Mouse (Mus musculus) retina, embryonic 14.5 days (tissue): ENCODE results near the gene Csnk2a1.
"Not testable (repeated sequence)": the region's sequence is repeated elsewhere in the genome, so short reads cannot be mapped to it uniquely, and the experiment has no call there.

ENCODE experiments used
- DNase-seq: peaks from one replicate; pipeline ENCODE4 v3.0.0-alpha.2; 2015; ENCODE audit warnings: low spot score

The Csnk2a1 gene

DNA sequence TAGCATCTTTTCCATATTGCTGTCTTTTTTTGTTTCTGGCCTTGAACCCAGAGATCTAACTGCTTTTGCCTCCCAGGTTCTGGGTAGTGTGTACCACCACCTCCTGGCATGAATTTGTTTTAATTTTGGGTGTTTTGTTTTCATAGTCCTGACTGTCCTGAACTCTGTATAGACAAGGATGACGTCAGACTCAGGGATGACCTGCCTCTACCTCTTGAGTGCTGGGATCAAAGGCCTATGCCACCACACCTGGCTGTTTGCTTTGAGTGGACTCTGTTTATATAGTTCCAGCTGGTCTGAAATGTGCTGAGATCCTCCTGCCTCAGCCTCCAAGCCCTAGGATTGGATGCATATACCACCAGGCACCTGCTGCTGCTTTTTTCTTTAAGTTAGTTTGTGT is 11.3 kb downstream of the Csnk2a1 start:
- no peak for DNase-seq

DNA sequence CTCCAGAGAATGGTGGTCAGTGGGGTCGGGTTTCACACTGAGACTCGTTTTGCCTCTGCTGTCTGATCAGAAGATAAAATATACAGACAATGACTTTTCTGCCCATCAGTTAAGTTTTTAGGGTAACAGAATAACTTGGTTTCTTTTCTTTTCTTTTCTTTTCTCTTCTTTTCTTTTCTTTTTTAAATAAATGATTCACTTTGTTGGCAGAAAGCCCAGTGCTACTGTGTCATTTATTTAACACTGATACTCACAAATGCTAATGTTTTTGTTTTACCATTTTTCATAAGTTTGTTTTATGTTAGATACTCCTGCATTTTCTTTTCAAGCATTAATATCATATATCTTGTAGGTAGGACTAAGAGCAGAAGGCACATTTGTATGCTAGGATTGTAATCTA is 13.9 kb downstream of the Csnk2a1 start:
- no peak for DNase-seq

DNA sequence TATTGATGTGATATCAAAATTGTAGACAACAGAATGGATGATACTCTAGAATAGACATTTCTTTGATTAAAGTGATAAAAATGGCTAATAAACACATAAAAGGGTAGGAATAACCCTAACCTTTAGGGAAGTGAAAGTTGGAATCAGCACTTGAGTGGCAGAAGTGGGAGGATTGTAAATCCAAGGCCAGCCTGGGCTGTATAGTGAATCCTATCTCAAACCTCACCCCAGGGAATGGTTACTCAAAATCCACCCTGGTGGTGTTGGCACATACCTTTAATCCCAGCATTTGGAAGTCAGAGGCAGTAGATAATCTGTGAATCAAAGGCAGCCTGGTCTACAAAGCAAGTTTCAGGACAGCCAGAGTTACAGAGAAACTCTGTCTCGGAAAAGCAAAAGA is 20.6 kb downstream of the Csnk2a1 start:
- no peak for DNase-seq

DNA sequence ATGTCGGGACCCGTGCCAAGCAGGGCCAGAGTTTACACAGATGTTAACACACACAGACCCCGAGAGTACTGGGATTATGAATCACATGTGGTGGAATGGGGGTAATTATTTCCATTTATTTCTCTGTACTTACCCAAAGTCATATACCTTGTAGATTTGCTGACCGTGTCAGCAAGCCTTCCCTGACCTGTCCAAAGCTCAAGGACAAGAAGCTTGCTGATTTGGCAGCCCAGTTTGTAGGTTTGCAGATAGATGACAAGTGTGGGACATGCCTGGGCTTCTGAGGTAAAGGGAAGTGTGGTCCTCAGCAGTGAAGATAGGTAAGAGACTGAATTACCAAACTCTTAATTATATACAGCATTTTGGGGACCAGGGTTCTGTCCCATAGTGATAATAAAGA is 23.9 kb downstream of the Csnk2a1 start:
- DNase-seq = no peak

DNA sequence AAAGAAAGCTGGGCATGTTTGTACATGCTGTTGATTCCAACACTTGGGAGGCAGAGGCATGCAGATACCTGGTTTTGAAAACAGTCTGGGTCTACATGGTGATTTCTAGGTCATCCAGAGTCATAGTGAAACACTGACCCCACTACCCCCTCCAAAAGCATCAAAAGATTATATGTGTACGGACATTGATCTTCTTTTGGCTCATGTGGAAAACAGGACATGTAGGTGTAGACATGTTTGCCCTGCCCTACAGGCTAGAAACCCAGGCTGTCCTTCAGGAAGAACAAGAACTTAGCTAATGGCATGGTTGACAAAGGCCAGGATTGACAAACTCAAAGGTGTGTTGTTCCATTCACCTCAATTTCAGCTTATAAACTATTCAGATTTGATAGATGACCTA is 33.1 kb downstream of the Csnk2a1 start:
- DNase-seq = no peak

DNA sequence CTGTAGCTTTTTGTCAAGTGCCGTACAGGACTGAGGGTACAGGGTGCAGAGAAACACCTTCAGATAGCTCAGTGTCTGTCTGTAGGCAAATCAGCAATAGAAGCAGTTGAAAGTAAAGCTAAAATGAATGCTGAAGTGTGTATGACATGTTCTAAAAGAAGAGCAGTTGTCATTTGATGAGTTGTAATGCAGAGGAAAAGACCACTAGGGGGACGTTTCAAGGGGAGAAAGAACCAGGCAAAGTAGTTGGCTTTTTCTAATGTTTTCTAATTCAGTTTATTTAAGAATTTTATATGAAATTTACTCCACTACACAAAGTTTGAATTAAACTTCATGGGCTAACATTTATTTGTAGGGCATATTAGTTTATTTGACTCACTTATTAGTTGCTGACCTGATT is 47.0 kb downstream of the Csnk2a1 start:
- DNase-seq = peak; percentile 46

DNA sequence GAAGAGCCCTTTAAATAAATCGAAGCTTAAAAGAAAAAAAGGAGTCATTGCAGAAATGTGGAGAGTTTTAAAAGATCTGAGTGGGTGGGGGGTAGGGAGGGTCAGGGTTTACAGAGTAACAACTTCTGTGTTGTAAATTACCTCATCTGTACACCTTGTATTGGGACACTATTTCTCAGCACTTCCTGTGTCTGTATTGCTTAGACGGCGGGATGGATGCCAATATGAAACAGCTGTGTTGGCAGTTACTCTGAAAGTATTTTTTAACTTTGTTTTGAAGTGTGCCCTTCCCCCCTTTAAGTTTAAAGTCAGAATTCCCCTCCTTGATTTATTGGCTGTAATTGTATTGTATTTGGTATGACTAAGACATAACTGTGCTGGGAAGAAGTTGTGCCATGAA is 54.8 kb downstream of the Csnk2a1 start:
- DNase-seq = no peak

DNA sequence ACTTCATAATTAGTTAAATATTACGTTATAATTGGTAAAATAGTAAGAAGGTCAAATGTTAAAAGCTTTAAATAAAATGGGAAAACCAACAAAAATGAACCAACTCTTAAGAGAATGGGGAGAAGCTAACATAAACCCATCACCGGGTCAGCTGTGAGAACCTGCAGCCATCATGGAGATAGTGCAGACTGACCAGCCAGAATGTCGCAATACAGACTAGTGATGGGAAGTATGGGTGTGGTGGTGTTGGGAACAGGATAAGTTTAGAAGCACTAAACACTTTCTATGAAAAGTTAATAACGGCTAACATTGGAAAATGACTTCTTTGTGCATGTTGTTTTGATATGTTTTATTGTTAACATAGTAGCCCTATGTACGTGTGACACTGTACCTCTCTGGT is 60.9 kb downstream of the Csnk2a1 start:
- DNase-seq = no peak

DNA sequence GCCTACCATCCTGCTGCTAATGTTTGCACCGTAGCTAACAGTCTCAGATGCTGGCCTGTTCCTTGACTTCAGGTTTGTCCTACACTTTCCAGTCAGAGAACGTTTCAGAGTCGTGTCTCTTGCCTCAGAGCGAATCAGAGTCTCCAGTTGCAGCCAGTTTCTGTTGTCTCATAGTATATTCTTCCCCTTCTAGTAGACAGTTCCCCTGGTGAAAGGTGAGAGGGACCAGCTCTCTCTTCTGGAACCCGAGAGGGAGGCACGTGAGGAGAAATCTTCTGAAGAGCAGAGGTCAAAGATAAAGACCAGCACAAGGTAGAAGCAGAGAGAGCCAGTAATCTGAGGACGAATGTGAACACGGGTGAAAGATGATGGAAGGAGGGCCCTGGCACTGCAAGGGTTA is 61.4 kb downstream of the Csnk2a1 start:
- no peak for DNase-seq

DNA sequence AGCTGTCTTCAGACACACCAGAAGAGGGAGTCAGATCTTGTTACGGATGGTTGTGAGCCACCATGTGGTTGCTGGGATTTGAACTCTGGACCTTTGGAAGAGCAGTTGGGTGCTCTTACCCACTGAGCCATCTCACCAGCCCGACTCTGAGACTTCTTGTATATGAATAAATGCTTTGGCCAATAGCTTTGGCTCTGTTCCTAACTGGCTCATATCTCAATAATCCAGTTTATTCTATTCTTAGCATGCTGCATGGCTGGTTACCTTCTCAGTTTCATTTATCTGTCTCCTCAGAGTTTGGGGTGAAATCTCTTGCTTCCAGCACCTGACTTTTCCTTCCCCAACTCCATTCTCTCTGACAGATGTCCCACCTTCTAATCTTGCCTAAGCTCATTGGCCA is 63.0 kb downstream of the Csnk2a1 start:
- DNase-seq = not testable (repeated sequence)

DNA sequence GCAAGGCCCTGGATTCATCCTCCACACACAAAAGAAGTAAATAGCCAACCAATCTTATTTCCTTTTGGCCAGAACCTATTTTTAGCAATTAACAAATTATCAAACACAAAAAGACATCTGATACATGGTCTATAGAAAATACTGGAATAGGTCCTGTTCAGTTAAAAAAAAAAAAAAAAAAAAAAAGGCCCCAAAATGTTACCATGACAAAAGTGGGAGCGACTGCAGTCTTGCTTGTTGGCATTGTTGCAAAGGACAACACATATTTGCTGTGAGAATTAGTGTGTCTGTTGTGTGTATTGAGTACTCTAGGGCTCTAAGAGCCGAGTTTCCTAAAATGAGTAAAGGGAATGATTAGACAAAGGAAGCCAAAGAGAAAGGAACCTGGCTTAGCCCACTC is 65.8 kb downstream of the Csnk2a1 start:
- DNase-seq = no peak

DNA sequence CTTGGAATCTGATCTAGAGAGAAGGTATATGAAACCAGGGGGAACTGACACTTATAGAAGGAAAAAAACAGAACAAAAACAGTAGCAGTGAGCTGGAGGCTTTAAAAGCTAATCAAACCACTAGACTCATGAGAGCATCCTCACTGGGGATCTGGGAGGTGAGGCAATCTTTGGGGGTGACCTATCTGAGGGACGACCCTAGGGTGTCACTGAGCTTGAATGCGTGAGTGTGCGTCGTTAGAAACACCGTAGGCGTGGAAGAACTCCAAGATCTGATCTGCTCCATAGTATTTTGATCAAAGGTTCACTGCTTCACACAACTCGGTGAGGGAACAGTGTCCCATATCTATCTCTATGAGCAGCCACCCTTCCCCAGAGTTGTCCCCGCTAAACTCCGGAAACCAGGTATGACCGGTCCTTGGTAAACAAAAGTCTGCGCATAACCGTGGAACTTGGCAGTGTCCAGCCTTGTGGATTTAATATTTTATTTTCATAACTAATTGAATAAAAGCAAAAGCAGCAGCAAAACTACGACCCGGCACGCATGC is 66.6 kb downstream of the Csnk2a1 start:
- DNase-seq = peak; percentile 38

DNA sequence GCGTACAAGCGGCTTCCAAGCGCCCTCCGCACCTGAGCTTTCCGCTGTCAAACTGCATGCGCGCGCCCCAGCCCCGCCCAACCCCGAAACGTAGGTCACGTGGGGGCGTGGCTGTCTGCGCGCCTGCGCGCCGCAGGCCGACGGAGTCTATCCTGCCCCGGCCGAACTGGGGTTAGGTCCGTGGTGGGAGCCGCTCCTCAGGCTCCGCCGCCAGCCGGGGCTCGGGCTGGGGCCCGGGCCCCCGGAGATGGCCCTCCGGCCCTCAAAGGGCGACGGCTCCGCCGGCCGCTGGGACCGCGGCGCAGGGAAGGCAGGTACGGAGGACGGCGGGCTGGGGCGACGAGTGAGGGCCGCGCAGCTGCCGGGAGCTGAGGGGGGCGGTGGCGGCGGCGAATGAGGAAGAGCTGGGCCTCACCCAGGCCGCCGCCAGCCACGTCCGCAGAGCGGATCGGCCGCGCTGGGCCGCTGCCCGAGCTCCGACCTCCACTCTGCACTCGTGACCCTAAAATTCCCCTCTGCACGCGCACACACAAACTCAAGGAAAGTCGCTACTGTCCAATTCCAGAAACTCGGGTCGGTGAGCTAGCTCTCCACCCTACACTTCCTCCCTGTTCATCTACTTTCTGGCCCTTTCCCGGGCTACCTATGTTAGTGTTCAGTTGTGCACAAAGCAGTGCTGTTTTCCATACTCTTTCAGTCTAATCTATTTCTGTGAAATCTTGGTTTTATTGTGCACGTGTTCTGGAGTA is 67.3 kb downstream of the Csnk2a1 start, which contains the start of gene Tbc1d20:
Tbc1d20 (plus strand) TSS at position 102 of the 749 bp plus-strand sequence.
- DNase-seq = peak; percentile 92

DNA sequence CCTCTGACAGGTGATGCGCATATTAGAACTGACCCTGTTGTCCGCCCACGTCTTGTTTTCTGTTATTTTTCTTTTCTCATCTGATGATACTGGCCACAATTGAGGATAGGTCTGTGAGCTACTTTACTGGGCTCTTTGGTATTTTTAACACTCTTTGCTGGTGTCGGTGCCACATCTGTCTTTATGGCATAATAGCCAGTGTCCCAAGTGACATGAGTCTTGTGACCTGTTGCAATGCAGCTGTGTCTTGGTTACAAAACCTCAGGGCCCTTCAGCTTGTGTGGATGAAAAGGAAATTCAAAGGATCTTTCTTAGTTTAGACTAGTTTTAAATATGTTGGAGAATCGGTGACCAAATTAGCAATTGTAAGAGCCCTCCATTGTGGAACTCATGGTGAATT is 67.9 kb downstream of the Csnk2a1 start:
- no peak for DNase-seq

DNA sequence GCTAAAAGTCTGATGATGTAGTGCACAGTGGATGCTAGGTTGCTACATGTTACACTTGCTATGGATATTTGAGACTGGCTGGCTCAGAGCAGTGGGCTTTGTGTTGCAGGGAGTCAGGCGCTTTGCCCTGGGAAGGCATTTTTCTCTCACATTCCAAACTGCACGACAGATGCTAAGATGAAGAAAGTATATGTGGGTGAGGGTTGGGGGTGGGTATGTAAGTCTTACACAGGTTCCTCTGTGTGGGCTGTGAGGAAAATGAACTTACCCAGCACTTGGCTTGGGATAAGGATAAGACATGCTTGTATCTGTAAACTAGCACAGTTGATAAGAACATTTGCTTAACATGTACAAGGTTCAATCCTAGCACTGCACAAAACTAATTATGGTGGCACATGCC is 76.2 kb downstream of the Csnk2a1 start:
- DNase-seq = no peak

DNA sequence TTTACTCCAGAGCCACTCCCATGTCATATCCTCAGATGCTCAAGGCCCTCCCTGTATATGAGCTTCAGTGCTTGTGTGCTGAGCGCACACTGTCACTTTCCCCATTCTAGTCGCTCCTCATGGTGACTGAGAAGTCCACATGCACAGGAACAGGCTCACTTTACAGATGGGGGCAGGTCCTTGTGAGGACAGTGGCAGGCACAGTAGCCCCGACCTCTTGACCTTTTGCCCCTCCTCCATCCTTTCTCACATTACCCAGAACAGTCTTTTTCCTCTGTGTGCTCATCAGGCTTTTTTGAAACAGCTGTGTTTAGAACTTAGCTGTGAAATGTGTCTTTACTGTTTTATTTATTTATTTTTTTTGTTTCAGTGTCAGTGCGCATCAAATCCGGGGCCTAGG is 77.1 kb downstream of the Csnk2a1 start:
- no peak for DNase-seq

DNA sequence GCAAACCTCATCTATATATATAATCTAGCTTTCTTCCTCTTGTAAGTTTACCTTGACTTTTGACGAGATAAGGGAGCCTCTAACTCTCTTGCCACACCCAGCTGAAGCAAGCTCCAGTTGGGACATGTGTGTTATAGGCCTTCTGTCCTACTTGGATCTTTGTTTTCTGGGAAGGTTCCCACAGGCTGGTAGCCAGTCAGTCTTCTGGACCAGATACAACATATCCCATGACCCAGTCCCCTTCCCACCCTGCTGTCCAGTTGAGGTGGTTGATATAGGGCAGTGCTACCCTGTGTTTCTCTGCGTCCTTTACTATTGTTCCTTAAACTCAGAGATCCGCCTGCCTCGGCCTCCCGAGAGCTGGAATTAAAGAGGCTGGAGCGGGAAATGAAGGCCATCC is 78.8 kb downstream of the Csnk2a1 start:
- DNase-seq = no peak

DNA sequence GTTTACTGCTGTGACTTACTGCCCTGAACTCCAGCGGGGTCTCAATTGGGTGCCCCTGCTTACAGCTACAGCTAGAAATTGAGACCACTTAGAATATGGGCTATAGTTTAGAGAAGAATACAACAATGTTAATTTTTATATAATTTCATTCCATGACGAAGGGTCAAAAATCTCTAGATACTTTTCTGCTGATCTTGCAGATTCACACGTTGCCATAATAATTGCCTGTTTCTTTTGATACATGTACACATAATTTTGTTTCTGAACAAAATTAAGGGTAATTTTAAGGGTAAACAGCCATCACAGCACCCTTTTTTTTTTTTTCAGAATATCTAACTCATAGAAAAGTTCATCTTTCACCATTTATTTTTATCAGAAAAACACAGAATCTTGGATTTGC is 80.5 kb downstream of the Csnk2a1 start:
- DNase-seq = no peak

DNA sequence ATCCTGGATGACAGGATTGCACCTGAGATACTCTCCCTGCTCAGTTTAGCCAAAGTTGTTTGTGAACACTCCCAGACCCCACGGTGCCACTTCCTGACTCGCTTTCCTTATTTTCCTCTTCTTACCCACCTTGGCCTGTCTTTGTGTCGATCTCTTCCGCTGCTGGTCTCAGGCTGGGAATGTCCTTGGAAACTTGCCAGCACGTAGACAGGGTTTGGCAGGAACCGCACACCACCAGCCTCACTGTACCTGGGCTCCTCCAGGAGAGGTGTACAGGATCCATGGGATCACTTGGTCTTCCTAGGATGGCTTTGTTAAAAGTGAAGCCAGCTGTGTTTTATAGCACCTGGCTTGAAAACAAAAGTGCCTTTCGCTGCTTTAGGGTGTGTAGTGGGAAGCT is 86.4 kb downstream of the Csnk2a1 start:
- DNase-seq = no peak

DNA sequence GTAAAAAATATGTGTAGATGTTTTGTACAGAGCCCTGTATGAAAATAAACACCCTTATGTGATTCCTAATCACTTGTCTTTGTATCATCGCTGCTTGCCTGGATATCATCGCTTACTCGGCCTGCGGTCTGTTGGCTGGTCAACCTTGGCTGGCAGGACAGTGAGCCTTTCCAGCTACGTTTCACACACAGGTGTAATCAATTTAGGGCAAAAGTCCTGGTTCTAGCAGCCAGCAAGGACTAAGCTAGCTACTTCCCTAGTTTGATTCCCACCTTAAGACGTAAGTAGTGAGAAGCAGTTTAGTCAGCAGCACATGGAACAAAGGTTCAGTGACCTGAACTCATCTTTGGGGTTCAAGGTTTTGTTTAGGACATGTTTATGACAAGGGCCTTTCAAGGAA is 87.3 kb downstream of the Csnk2a1 start:
- no peak for DNase-seq

DNA sequence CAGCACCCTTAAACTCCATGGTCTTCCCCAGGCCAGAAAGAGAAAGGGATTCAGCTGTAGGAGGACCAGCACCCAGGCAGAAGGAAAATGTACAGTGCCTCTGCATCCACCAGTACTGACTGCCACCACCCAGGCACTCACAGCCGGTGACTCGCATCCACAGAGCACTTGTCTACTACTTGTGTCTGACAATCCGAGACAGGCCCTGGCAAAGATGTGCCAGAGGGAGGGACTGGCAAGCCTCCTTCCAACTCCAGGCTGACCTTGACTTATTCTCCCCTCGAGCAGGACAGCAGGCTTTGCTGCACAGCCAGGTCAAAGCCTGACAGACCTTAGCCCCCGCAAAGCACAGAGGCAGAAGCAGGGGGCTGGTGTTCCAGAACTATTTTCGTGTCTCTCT is 90.4 kb downstream of the Csnk2a1 start:
- no peak for DNase-seq

DNA sequence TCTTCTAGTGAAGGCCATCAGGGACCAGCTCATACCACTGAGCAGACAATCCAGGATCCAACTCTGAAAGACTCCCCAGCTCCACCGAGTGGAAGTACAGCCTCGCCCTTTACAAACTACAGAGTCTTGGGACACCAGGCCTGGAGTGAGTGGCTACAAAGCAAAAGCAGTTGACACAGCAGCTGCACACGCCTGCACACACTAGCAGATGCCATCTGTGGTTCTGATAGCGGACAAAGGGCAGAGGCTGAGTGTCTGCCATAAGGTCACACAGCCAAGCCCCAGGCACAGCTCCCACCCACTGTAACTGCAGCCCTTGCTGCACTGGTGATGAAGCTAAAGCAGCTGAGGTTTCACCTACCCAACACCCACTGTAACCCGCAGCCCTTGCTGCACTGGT is 94.9 kb downstream of the Csnk2a1 start:
- DNase-seq = no peak

DNA sequence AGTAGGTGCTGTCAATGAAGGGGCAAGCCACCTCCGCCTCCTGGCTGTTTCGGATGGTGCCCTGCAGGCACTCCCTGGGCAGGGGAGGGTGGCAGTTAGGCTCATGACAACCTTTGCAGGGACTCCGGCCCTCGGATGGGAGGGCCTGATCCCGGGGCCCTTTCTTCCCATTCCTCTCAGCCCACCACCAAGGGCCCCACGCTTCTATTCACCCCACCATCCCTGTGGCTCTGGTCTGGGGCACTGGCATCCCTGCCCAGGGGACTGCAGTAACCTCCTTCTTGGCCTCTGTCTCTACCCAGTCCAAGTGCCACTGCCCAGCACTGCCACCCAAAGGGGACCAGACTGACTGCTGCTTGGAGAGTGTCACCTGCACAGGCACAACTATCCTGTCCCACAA is 95.6 kb downstream of the Csnk2a1 start:
- no peak for DNase-seq

DNA sequence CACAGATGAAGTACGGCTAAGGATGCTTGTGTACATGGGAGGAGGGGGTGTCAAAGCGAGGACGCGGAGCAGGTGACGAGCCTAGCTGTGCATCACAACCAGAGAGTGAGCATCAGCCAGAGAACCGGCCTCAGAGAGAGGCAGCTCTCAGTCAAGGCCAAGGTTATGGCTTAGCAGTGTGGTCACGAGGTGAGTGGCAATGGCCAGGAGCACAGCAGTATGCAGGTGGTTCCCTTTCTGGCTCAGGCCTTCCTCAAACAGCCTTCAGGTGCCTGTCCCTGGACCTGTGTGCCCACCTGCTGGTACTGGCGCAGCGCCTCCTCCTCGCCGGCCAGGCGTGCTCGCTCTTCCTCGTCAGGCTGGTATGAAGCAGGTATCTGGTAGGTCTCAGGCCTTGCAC is 97.3 kb downstream of the Csnk2a1 start:
- DNase-seq = no peak
